Mouse (Mus musculus): Measurements from ENCODE around the gene 3110082I17Rik.
"Not testable (repeated sequence)": the region's sequence is repeated elsewhere in the genome, so short reads cannot be mapped to it uniquely, and the experiment has no call there.

Gene 3110082I17Rik

DNA sequence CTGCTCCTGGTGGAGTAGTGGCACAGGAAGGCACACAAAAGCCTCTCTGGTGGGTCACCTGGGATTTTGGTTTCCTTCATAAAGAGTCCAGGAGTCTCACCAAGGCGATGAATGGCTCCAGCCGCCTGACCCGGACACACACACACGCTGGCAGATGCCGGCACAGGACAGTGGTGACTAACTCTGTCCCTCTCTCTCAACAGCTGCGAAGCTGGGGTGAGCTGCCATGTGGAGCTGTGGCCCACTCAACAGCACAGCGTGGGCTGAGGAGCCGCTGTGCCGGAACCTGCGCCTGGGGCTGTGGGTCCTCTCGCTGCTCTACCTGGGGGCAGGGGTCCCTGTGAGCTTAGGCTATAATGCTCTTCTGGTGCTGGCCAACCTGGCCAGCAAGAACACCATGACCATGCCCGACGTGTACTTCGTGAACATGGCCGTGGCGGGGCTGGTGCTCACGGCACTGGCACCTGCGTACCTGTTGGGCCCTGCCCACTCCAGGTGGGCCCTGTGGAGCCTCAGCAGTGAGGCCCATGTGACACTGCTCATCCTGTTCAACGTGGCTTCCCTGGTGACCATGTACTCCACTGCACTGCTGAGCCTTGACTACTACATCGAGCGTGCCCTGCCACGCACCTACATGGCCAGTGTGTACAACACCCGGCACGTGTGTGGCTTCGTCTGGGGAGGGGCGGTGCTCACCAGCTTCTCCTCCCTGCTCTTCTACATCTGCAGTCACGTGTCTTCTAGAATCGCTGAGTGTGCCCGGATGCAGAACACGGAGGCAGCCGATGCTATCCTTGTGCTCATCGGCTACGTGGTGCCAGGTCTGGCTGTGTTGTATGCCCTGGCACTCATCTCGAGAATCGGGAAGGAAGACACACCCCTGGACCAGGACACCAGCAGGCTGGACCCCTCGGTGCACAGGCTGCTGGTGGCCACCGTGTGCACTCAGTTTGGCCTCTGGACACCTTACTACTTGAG is 67.8 kb downstream of the 3110082I17Rik start:
- no peak for DNase-seq

DNA sequence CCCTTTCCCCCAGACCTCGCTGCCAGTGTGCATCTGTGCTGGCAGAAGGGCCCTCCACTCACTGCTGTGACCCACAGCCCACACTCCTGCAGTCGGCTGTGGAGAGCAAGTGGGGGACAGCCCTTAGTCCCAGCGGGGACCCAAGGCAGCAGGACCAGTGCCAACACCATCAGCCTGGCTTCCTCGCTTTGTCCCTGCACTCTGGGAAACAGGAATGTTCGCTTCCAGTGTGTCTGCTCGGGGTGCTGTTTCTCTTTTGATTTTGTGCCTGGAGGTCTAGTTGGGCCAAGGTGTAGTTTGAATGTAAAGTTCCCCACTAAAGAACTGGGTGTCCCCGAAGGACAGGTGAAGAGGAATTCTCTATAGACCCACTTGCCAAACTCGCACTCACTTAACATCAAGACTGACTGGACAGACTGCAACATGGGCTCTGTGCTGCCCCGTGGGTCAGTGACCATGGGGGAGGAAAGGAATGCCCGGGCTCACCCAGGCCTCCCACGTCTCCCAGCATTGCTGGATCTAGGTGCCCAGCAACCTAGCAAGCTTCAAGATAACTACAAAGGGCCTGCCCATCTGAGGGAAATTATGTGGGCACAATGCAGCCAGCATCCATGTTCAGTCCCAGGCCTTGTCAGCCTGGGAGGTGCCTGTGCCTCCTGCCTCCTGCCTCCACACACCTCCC is 68.9 kb downstream of the 3110082I17Rik start:
- DNase-seq = no peak

DNA sequence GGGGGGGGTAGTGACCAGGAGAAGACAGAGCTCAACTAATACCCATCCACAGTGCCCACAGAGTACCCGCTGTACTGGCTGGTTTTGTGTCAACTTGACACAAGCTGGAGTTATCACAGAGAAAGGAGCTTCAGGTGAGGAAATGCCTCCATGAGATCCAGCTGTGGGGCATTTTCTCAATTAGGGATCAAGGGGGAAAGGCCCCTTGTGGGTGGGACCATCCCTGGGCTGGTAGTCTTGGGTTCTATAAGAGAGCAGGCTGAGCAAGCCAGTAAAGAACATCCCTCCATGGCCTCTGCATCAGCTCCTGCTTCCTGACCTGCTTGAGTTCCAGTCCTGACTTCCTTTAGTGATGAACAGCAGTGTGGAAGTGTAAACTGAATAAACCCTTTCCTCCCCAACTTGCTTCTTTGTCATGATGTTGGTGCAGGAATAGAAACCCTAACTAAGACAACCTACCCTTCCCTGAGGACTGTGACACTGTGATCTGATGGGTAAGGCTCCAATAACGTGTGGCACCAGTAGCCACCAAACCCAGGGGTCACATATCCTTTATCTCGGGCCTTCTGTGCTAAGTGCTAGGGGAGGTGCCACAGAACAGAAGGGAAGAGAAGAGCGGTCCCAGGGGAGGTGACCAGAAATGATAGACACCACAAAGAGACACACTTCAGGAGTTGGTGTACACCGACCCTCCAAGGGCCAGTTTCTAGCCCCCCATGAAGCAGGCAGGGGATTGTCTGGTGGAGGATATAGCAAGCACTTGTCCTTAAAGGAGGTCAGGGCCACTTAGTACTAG is 69.8 kb downstream of the 3110082I17Rik start:
- not testable (repeated sequence) for DNase-seq

DNA sequence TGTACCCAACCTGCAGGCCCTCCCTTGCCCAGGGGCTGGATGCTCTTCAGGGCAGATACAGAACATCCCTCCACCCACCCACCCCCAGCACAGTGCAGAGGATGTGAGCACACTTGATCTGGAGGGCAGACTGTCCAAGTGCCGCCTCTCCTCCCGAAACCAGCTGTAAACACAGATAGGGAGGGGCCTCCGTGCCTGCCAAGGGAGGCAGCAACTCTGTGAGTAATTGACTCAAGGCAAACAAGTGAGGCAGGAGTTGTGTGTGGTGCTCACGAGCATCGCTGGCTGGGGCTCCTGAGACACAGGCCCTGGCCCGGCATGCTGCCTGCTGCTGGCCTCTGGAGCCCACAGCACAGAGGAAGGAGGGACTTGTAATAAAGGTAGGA is 70.7 kb downstream of the 3110082I17Rik start:
- peak; percentile 80 for DNase-seq

DNA sequence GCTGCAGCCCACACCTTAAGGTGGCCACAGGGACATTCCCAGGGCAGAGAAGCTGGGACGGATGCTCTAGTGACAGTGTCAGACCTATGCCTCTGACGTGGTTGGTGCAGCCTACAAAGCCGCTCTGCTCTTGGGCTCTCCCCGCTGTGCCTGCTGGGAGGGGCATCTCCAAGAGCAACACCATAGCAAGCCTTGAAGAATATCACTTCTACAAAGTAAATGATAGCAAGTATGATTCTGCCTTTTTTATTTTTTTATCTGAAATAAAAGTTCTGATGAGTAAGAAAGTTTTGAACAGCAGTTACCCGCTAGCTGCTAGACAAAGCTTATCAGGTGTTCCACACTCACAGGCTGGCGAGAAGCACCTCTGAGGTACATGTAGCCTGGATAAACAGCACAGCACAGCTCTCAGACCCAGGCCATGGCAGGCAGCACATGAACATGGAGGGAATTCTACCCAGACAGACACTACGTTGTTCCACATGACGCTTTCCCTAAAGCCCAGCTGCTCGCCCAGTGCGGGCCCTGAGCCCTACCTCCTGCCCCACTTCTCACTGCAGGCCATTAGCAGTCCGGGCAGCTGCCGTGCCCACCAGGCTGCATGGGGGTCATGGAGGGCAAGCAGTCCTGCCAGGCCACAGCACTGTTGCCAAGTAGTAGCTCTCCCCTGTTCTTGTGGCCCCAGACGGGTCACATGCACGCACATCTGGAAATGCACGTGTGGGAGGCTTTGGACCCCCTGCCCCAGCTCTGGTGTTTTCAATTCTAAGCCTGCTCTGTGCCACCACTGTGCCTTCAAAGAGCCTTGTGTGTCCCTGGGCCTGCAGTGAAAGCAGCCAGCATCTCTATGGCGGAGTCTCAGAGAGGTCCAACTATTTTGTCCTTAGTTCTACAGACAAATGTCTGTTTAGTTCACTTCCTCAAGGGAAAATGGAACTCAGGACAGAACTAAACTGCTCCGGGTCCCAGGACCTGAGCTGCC is 71.3 kb downstream of the 3110082I17Rik start:
- no peak for DNase-seq

DNA sequence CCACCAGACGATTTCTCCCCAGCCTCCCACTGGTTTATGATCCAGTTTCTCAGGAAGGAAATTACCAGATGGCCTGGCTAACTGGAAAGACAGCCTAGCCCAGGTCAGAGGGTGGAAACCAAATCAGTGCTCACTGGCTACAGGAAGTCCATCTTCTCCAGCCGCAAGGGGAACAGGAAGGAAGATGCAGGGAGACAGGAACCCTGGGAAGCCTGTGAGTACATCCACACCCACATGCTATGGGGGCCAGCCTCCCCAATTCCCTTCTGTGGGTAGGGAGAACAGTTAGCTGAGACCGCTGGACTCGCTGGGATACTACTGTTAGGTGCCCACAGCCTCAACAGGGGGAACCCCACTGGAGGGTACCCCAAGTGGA is 72.1 kb downstream of the 3110082I17Rik start:
- DNase-seq = no peak

DNA sequence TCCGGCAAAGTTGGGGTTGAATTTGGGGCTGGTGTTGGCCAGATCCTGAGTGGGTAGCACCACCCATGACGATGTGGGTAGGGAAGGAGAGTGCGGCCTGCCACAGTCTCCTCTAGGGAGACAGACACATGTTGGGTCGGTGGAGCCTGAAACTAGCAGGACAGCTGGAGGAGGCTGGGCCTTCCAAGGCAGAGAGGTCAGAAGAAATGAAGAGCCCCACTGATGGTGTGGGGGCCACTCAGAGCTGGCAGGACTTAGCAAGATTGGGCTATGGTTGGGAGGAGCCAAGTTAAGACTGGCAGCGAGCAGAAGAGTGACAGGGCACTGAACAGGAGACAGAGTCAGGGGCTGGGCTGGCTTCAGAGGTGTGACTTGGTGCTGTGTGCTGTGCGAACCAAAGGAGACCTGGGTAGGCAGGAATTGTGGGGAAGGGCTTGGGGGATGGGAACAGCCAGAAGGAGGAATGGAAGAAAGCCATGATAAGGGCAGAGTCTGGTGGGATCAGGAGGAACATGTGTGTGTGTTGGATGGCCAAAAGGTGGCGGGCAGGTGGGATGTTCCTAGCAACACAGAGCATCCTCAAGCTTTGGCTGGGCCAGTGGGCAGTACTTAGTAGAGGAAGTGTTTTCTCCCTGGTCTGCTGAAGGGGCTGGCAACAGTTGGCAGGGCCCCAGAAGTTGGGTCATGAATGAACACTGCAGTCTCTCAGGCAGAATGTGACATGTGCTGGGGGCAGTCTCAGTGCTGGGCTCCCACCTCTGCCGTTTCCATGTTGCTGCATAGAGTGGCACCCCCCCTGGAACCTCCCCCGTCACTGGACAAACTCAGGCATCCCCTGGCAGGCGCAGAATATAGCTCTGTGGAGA is 72.8 kb downstream of the 3110082I17Rik start:
- DNase-seq = peak; percentile 65

DNA sequence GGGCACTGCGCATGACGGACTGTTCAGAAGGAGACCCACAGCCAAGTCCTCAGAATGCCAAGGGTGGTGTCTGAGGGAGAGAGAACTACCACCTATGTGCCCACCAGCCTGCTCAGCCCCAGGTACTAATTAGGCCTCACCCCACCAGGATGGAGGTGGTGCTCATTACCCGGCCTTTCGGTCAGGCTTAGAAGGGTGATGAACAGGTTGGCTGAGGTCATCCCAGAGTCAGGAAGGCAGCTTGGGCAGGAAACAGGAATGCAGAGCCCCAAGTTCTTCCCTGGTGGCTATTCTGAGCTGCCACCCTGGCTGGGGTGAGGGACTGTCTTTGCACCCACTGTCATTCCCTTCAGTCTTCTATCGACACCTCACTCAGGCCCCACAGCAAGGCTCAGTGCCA is 74.3 kb downstream of the 3110082I17Rik start:
- no peak for DNase-seq

DNA sequence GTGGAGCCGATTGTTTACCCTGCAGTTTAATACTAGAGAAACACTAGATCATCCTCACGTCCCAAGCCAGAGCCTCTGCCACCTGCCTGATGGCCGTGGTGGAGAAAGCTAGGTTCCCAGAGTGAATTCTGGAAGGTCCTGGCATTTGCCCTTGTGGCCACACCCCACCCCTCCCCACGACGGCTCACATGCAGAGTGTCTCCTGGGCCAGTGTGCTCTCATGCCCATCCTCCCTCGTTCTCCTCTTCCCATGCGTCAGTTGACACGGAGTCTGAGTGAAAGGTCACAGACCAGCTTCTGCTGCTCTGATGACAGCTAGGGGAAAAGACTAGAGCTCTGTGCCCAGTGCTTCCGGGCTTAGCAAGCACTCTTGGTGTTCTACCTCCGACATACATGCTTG is 75.8 kb downstream of the 3110082I17Rik start:
- DNase-seq = no peak

DNA sequence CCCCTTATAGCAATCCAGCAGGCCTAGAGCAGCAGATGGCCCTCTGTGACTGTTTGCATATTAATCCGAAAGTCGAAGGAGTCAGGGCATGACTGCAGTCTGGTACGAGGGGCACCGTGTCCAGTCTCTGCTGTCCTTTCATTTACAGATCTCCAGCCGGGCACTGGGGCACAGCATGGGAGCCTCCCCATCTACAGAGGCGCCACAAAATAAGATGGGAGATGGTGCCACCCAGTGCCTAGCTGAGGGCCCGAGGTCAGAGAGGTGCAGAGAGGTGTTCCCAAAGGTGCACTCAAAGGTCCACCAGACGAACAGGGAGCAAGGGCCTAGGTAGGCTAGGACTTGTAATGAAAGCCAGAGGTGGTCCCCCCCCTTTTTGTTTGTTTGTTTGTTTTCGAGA is 77.1 kb downstream of the 3110082I17Rik start:
- DNase-seq = no peak

DNA sequence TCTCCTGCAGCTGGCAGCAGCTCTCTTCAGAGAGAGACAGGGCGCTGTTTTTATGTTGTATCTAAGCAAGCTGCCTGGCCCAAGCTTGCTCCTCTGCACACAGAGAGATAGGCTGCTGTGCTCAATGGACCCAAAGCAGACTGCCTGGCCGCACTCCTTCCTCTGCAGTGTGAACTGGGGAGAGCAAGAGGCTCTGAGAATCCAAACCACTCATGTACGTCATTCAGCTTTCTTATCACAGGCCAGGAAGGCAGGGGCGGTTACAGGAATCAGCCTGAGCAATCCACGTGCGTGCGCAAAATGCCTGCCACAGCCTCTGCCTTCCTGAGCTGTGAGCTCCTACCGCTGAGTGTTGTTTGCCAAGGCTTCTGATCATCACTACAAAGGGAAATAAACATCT is 77.6 kb downstream of the 3110082I17Rik start:
- DNase-seq = peak; percentile 71

DNA sequence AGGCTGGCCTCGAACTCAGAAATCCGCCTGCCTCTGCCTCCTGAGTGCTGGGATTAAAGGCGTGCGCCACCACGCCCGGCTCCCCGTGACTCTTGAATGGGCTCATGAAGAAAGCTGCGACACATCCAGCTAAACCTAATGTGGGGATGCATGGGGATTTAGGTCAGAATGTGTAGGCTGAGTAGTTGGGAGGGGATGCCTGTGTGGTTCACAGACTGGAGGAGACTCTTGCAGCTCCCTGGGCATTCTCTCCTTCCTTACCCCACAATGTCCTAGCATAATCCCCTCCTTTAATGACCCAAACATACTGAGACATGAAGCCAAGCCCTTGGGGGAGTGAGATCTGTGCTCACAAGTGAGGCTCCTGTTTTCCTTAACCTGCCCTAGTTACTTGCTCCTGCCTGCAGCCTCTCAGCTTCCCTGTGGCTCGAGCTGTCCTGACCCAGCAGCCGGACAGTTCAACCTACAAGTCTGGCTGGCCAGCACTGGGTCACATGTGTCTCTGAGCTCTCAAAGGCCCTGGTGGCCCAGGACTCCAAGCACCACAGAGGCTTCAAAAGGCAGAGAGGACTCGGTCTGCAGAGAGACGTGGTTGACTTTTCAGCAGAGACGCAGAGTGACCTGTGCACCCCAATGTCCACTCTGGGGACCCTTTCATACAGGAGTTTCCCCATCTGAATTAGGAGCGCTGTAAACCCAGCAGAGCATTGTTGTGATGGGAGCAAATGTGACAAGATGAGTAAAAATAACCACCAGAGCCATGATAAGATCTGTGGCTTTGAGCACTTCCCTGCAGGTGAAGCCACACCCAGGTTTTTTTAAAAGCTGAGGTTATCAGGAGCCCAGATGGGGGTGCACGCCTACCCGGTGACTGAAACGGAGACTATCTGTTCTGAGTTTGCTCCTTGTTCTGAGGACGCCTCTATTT is 78.5 kb downstream of the 3110082I17Rik start:
- DNase-seq = no peak

DNA sequence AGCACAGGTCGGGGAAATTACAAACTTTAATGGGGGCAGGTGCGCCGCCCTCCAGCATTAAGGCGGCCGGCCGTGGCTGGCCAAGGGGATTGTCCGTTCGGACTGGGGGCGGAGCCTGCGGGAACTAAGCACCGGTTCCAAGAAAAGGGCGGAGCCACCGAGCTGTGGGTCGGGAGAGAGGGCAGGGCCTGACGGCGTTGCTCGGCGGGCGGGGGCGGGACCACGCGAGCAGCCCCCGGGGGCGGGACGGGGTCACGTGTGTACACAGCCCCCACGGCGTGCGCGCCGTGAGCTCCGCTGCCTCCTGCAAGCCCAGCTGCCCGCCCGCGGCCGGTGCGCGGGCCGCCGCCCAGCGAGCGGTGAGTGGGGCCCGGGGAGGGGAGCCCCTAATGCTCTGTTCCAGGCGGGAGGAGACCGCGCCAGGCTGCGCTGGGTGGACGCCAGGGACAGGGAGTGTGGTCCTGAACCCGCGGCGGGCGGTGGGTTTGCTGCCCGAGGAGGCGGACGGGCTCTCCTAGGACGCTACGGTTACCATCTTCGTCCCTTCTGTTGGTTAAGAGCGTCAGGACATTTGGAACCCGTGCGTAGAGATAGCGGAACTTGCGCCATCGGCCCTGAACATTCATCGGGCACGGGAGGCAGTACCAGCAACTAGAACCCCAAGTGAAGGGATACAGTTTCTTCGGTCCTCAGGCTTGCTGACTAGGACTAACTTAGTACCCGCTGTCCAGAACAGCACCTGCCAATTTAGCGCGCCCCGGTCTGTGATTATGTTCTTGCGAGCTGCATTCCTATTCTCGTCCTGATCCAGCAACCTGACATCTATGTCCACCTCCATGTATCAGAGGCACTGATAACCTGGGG is 79.7 kb downstream of the 3110082I17Rik start:
- DNase-seq = peak; percentile 98

DNA sequence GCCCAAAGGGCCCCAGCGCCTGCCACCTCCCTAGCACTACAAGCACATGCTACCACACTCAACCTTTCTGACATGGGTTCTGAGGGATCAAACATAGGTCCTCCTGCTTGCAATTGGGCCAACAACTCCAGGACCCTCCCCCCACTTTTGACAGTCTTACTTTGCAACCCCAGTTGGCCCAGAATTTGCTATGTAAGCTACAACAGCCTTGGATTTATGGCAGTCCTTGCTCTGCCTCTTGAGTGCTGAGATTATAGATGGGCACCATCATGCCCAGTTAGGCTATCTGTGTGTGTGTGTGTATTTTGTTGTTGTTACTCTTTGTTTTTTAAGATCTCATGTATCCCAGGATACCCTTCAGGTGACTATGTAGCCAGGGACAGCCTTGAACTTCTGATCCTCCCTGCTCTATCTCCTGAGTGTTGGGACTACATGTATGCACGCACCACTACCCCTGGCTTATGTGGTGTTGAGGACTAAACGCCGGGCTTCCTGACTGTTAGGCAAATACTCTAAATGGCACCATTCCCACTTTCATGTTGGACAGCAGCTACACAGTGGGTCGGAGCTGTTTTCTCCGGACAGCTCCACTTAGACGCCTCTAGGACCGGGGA is 80.4 kb downstream of the 3110082I17Rik start:
- DNase-seq = no peak

DNA sequence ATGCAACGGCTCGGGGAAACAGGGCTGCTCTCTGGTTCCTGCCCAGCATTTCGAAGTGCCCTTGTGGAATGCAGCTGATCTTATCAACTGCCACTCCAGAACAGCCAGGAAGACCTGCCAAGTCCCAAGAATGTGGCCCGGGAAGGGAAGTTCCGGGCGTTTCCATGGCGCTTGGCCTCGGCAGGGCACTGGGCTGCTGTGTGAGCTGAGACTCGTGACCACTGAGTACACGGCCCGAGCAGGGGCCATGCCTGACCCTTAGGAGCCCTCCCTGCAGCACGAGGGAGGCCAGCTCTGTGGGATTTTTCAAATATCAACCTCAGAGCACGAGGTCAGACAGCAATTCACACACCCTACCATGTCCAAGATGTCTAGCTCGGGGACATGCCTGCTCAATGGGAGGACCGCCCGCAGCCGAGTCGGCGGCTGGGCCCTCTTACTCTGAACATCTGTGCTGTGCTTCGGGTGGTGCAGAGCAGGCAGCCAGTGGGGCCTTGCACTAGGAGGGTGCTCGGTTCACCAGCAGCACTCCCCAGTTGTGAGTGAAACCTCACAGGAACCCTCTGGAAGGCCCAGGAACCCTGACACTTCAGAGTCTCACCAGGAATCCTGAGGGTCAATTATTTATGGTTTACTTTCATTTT is 81.2 kb downstream of the 3110082I17Rik start:
- peak; percentile 91 for DNase-seq

DNA sequence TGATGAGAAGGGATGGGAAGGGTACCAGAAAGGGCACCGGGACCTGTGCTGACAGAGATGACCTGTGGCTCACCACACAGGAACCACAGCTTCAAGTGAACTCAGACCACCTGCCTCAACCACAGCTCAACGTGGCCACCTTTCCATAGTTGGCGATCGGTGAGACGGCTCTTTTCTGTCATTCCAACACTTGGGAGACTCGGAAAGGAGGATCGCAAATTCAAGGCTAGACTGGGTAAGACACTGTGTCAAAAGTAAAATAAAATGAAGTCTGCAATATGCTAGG is 82.1 kb downstream of the 3110082I17Rik start:
- DNase-seq = no peak

DNA sequence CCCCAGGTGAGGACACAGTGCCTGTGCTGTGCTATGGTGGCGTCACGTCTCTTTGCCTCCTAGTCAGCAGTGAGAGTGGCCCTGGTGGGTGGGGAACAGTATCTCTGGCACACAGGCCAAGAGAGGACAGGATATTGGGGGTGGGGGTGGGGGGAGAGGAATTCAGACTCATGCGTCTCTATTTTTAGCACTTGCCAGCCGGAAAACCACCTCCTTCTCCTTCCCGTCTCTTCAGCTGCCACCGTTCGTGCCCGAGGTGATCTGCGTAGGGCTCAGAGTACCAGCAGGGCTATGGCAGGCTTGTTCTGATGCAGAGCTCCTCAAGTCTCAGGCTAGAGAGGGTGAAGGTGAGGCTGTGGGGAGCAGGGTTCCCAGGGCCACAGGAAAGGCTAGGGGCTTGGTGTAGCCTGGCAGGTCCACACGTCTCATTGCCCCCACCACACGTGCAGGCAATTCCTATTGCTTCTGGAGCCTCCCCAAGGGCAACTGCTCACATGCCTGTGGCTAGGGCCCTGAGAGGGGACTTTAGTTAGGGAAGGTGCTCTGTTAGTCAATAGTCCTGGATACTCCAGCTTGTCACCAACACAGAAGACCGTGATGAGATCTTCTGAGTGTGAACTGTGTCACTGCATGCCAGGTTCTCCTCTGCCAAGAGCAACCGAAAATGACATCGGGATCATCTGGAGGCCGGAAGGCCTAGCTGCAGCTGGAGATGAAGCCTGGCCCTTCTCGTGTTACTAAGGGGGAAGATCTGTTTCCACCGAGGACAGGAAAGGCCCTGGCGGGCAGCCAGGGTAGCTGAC is 82.7 kb downstream of the 3110082I17Rik start, which contains the start of gene Gpr146:
Gene Gpr146 (plus strand): TSS at position 230 of the 803 bp plus-strand sequence.
- peak; percentile 85 for DNase-seq
